Mouse (Mus musculus): ENCODE measurements around the gene Klk8. TPM values are rescaled to one million over a fixed set of nuclear protein-coding genes. Genes with fewer than 3 reads are reported as not detected.

The Klk8 gene
- total RNA-seq, 2 experiments from 2014 or later: 8.9 to 10.2 TPM

GRCm38 (mm10) chr7:43789295-43789694 lies 8.1 kb upstream of the Klk8 start:
- no peak for DNase-seq

GRCm38 (mm10) chr7:43791591-43791990 lies 5.8 kb upstream of the Klk8 start, which contains the start of gene Klk9:
Klk9 (plus strand) TSS chr7:43791891.
- DNase-seq: no peak

DNA sequence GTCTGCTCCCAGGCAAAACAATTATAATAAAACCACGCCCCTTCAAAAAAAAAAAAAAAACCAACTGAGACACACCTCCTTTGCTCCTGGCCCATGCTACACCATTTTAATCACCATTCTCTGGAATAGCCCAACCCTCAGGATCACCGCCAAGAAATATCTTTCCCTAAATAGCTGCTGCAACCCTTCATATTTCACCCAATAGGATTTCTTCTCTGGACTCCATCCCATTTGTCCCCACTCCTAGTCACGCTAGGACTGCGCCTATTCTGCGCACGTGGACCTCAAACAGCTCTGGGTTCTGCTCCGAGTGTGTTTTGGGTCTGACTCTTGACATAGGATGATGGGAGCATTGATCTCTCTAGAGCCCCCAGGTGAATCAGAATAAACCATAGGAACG lies 1.0 kb upstream of the Klk8 start:
- DNase-seq: peak in 1 of 2 experiments; percentile 29

GRCm38 (mm10) chr7:43797844-43798462 lies 576 bp downstream of the Klk8 start:
- DNase-seq: peak; percentile 37 to 63

- DNase-seq: no peak
These were observed 2.5 kb downstream of the Klk8 start for GRCm38 (mm10) chr7:43799876-43800275.

GRCm38 (mm10) chr7:43810994-43811393 lies 13.6 kb downstream of the Klk8 start, which contains the start of gene Klk7:
Klk7 (plus strand) TSS chr7:43811294.
- DNase-seq: no peak

GRCm38 (mm10) chr7:43815211-43815610 lies 17.8 kb downstream of the Klk8 start:
- DNase-seq: no peak

GRCm38 (mm10) chr7:43816746-43817145 lies 19.4 kb downstream of the Klk8 start:
- DNase-seq: no peak

DNA sequence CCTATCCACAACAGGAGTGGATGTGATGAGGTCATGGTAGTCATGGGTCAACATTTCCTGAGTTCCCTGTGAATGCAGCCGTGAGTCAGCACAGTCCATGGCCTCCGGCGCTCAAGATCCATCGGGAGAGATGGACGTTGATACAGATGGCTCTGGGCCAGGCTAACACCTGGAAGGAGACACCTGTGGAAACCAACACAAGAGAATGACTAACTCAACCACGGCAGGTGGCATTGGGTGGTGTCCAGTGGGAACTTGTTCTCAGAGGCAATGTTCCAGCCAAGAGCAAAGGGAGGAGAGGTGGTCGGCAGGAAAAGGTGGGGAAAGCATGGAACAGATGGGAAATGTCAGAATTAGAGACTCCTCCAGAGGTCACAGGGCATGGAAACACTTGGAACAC lies 24.2 kb downstream of the Klk8 start:
- DNase-seq: no peak

- no peak for DNase-seq
These were observed 26.8 kb downstream of the Klk8 start, which contains the start of gene Klk6 for GRCm38 (mm10) chr7:43824199-43824598. Klk6 (plus strand) TSS chr7:43824499.

- no peak for DNase-seq
These were observed 28.7 kb downstream of the Klk8 start for GRCm38 (mm10) chr7:43826056-43826455.

DNA sequence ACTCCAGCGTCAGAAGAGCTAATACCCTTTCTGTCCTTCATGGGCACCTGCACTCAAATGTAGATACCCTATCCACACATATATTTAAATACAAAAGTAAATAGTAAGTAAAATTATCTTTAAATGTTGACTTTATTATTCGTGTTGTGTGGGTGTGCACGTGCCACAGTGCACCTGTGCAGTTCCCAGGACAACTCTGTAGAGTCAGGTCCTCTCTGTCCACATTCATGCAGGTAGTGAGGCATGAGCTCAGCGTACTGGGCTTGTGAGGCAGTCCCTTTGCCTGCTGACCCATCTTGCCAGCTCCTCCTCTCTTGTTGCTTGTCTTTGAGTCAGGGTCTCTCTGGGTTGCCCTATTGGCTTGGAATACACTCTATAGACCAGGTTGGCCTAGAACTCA lies 30.3 kb downstream of the Klk8 start:
- DNase-seq: no peak

- no peak for DNase-seq
These were observed 31.6 kb downstream of the Klk8 start for GRCm38 (mm10) chr7:43829006-43829405.

DNA sequence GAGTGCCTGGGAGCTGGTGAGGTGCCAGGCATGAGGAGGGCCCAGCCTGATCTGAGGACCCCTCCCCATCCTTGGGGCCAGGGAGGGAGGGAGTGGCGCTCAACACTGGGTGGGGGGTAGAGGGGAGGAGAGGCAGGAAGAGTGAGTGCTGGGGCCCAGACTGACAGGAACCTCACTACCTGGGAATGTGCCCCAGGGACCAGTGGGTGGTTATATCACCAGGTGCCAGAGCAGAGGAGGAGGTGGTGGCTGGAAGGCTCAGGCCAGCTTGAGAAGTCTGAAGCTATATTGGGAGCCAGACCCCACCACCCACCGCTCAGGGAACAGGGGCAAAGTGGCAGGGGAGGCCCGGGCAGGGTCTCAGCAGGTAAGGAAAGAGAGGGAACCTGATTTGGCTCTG lies 44.3 kb downstream of the Klk8 start, which contains the start of gene Klk5:
Gene Klk5, plus strand, starts transcription at position 271 of the 400 bp plus-strand sequence.
- no peak for DNase-seq

- DNase-seq: no peak
These were observed 46.4 kb downstream of the Klk8 start for GRCm38 (mm10) chr7:43843801-43844200.

DNA sequence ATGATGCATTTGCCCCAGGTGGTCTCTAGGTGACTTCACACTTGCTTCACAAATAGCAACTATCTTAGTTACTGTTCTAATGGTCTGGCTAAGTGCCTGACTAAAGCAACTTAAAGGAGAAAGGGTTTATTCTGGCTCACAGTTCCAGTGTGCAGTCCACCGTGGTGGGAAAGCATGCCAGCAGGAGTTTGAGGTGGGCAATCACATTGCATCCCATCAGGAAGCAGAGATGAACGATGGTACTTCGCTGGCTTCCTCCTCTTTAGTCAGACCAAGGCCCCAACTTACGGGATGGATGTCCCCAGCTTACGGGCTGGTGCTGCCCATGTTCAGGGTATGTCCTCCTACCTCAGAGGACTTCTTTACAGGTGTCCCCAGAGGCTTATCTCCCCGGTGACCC lies 54.2 kb downstream of the Klk8 start:
- no peak for DNase-seq

Other genes starting within 250 kb of the Klk8 start
- gene Zfp658, start 235.3 kb upstream of the Klk8 start, total RNA-seq (2021): under 1 TPM; 0.79 to 0.85 TPM
- gene Zfp719, start 218.0 kb upstream of the Klk8 start, total RNA-seq (2021): 1 to 10 TPM; 4.4 to 8.2 TPM
- not detected for gene Zfp819, start 190.4 kb upstream of the Klk8 start, total RNA-seq (2021)
- not detected for gene Ceacam18, start 162.9 kb upstream of the Klk8 start, total RNA-seq (2021)
- gene Siglece, start 137.4 kb upstream of the Klk8 start, total RNA-seq (2021): 1 to 10 TPM; 1.4 to 1.6 TPM
- 1 to 10 TPM; 2.7 to 3.1 TPM for gene Ctu1, start 125.6 kb upstream of the Klk8 start, total RNA-seq (2021)
- gene Klk14, start 107.2 kb upstream of the Klk8 start, total RNA-seq (2021): under 1 TPM; 0.23 to 0.47 TPM
- gene Klk13, start 85.0 kb upstream of the Klk8 start, total RNA-seq (2021): not detected
- gene Klk12, start 28.7 kb upstream of the Klk8 start, total RNA-seq (2021): not detected
- gene Klk11, start 23.0 kb upstream of the Klk8 start, total RNA-seq (2021): under 1 TPM in 1 of 2 experiments, not detected in 1; 0.30 TPM
- gene Klk10, start 16.5 kb upstream of the Klk8 start, total RNA-seq (2021): under 1 TPM; 0.20 to 0.49 TPM
- gene Klk9, start 5.7 kb upstream of the Klk8 start, total RNA-seq (2021): not detected
- gene Klk7, start 13.7 kb downstream of the Klk8 start, total RNA-seq (2021): not detected
- gene Klk6, start 26.9 kb downstream of the Klk8 start, total RNA-seq (2021): not detected
- gene Klk5, start 44.4 kb downstream of the Klk8 start, total RNA-seq (2021): not detected
- gene Klk4, start 83.6 kb downstream of the Klk8 start, total RNA-seq (2021): not detected
- gene Klk15, start 136.2 kb downstream of the Klk8 start, total RNA-seq (2021): not detected
- not detected for gene Klk1b8, start 153.1 kb downstream of the Klk8 start, total RNA-seq (2021)
- gene Klk1b1, start 169.2 kb downstream of the Klk8 start, total RNA-seq (2021): not detected
- gene Klk1b9, start 178.5 kb downstream of the Klk8 start, total RNA-seq (2021): not detected
- not detected for gene Klk1b11, start 198.3 kb downstream of the Klk8 start, total RNA-seq (2021)
- 1 to 10 TPM; 2.8 to 4.1 TPM for gene Klk1b26, start 214.6 kb downstream of the Klk8 start, total RNA-seq (2021)